Mouse (Mus musculus) limb, embryonic 11.5 days (tissue): Measurements from ENCODE around the gene 2510009E07Rik. TPM values are rescaled to one million over a fixed set of nuclear protein-coding genes. Genes with fewer than 3 reads are reported as not detected.

Source experiments
- ATAC-seq: fragments of 200-750 bp; cut with Nextera tagmentation; 2 replicates; pipeline ENCODE4 v1.8.0; 2017; ENCODE audit warnings: low read depth; ENCODE audit not compliant: insufficient number of reproducible peaks, low FRiP score, low TSS enrichment
- DNase-seq: peaks from one replicate; pipeline ENCODE4 v3.0.0-alpha.2; 2015; ENCODE audit warnings: low spot score
- H3K27ac ChIP-seq: fragments of 300-500 bp; sonication (generic); replicated peaks from 2 replicates; pipeline ENCODE4 v1.5.1; 2014; ENCODE audit warnings: low read depth, mild to moderate bottlenecking, low read length
- H3K27me3 ChIP-seq: fragments of 300-500 bp; sonication (generic); 2 replicates; pipeline ENCODE4 v1.6.1; 2014; ENCODE audit warnings: mild to moderate bottlenecking, low read length, mixed read lengths; ENCODE audit not compliant: control insufficient read depth, insufficient read depth
- H3K36me3 ChIP-seq: fragments of 300-500 bp; sonication (generic); 2 replicates; pipeline ENCODE4 v1.6.1; 2014; ENCODE audit warnings: mild to moderate bottlenecking, low read length, moderate library complexity, mixed read lengths; ENCODE audit not compliant: control insufficient read depth, insufficient read depth
- H3K4me1 ChIP-seq: fragments of 300-500 bp; sonication (generic); 2 replicates; pipeline ENCODE4 v1.6.1; 2014; ENCODE audit warnings: low read length, mixed read lengths; ENCODE audit not compliant: control insufficient read depth, insufficient read depth
- H3K4me2 ChIP-seq: fragments of 300-500 bp; sonication (generic); 2 replicates; pipeline ENCODE4 v1.6.1; 2014; ENCODE audit warnings: low read depth, mild to moderate bottlenecking, moderate library complexity; ENCODE audit not compliant: severe bottlenecking
- H3K4me3 ChIP-seq: fragments of 300-500 bp; sonication (generic); 2 replicates; pipeline ENCODE4 v1.5.1; 2014; ENCODE audit warnings: low read depth, low read length
- H3K9ac ChIP-seq: fragments of 300-500 bp; sonication (generic); 2 replicates; pipeline ENCODE4 v1.6.1; 2014; ENCODE audit warnings: mild to moderate bottlenecking, low read length
- H3K9me3 ChIP-seq: fragments of 300-500 bp; sonication (generic); 2 replicates; pipeline ENCODE4 v1.6.1; 2016; ENCODE audit warnings: low read length; ENCODE audit not compliant: control insufficient read depth
- WGBS: fragments of 180-500 bp; shearing (Covaris S2); extraction: QIAGEN DNeasy Blood & Tissue Kit; methylation state at CpG from one replicate; pipeline ENCODE4 v1.1.7; 2014; 5-methylcytosine and 5-hydroxymethylcytosine counted together
- polyA plus RNA-seq: library from polyadenylated mRNA; unstranded; fragments of >200 nt; fragmentation: Nextera tagmentation; extraction: Ambion mirVana; gene quantifications from 2 replicates; pipeline ENCODE4 v1.2.1, GENCODE M21; 2014

2510009E07Rik gene
- polyA plus RNA-seq, 1 experiment from 2014 or later = 8.2 TPM

GRCm38 (mm10) chr16:21665423-21665986 lies 29.0 kb downstream of the 2510009E07Rik start:
- Histone ChIP-seq H3K27me3 (peaks cover 8% of the 10 kb centered on the region; the same call in 1 of the 2 replicates), H3K4me2 (no peak overlapping the region), H3K9ac (no peak overlapping the region), H3K9me3 (no peaks in the 10 kb centered on the region), H3K4me1 (no peaks in the 10 kb centered on the region), H3K36me3 (no peaks in the 10 kb centered on the region), H3K4me3 (no peak overlapping the region), H3K27ac (no peak overlapping the region)
- 22% methylated on average over 4 of the region's 4 CpGs for WGBS
- DNase-seq (no peak), ATAC-seq (no peak)

- ATAC-seq (no peak), DNase-seq (no peak)
- H3K4me1 ChIP-seq = no peaks in the 10 kb centered on the region
- H3K9ac ChIP-seq = no peak overlapping the region
- H3K9me3 ChIP-seq = no peaks in the 10 kb centered on the region
- no peak overlapping the region for H3K27ac ChIP-seq
- H3K4me2 ChIP-seq = no peak overlapping the region
- WGBS = 23% methylated on average over 18 of the region's 18 CpGs
- no peak overlapping the region for H3K4me3 ChIP-seq
- no peaks in the 10 kb centered on the region for H3K36me3 ChIP-seq
- peaks cover 8% of the 10 kb centered on the region; the same call in 1 of the 2 replicates for H3K27me3 ChIP-seq
Measured at GRCm38 (mm10) chr16:21664633-21665363, 29.7 kb downstream of the 2510009E07Rik start.

GRCm38 (mm10) chr16:21655961-21656360 lies 38.5 kb downstream of the 2510009E07Rik start:
- Histone ChIP-seq H3K27me3 (no peaks in the 10 kb centered on the region), H3K27ac (no peak overlapping the region), H3K4me1 (no peaks in the 10 kb centered on the region), H3K9me3 (no peaks in the 10 kb centered on the region), H3K9ac (no peak overlapping the region), H3K4me2 (no peak overlapping the region), H3K4me3 (no peak overlapping the region), H3K36me3 (no peaks in the 10 kb centered on the region)
- ATAC-seq (no peak), DNase-seq (no peak)
- WGBS = 92% methylated on average over 9 of the region's 9 CpGs

- no peaks in the 10 kb centered on the region for H3K4me1 ChIP-seq
- H3K9me3 ChIP-seq = no peaks in the 10 kb centered on the region
- H3K27ac ChIP-seq = no peak overlapping the region
- ATAC-seq (no peak), DNase-seq (no peak)
- no peaks in the 10 kb centered on the region for H3K27me3 ChIP-seq
- H3K4me3 ChIP-seq = no peak overlapping the region
- WGBS = 56% methylated on average over 6 of the region's 6 CpGs
- H3K4me2 ChIP-seq = no peak overlapping the region
- H3K9ac ChIP-seq = no peak overlapping the region
- no peaks in the 10 kb centered on the region for H3K36me3 ChIP-seq
Measured at GRCm38 (mm10) chr16:21655291-21655690, 39.2 kb downstream of the 2510009E07Rik start.

- no peak for DNase-seq
Measured at GRCm38 (mm10) chr16:21654384-21654783, 40.1 kb downstream of the 2510009E07Rik start.

GRCm38 (mm10) chr16:21653151-21653550 lies 41.3 kb downstream of the 2510009E07Rik start:
- Histone ChIP-seq H3K36me3 (no peaks in the 10 kb centered on the region), H3K4me3 (no peak overlapping the region), H3K27me3 (no peaks in the 10 kb centered on the region), H3K4me1 (no peaks in the 10 kb centered on the region), H3K9me3 (no peaks in the 10 kb centered on the region), H3K4me2 (no peak overlapping the region), H3K9ac (no peak overlapping the region), H3K27ac (no peak overlapping the region)
- ATAC-seq = no peak
- no peak for DNase-seq
- 76% methylated on average over 15 of the region's 15 CpGs for WGBS

More at GRCm38 (mm10) chr16:21654384-21654783, 40.1 kb downstream of the 2510009E07Rik start:
- Histone ChIP-seq H3K4me3 (no peak overlapping the region), H3K36me3 (no peaks in the 10 kb centered on the region), H3K27ac (no peak overlapping the region), H3K9ac (no peak overlapping the region), H3K9me3 (no peaks in the 10 kb centered on the region), H3K27me3 (no peaks in the 10 kb centered on the region), H3K4me1 (no peaks in the 10 kb centered on the region), H3K4me2 (no peak overlapping the region)
- WGBS = 89% methylated on average over 5 of the region's 5 CpGs
- no peak for ATAC-seq

GRCm38 (mm10) chr16:21651161-21651560 lies 43.3 kb downstream of the 2510009E07Rik start:
- no peak for DNase-seq
- no peaks in the 10 kb centered on the region for H3K4me1 ChIP-seq
- no peaks in the 10 kb centered on the region for H3K27me3 ChIP-seq
- H3K4me2 ChIP-seq = no peak overlapping the region
- 86% methylated on average over 4 of the region's 4 CpGs for WGBS
- no peak for ATAC-seq
- no peaks in the 10 kb centered on the region for H3K9me3 ChIP-seq
- H3K27ac ChIP-seq = no peak overlapping the region
- H3K9ac ChIP-seq = no peak overlapping the region
- H3K36me3 ChIP-seq = no peaks in the 10 kb centered on the region
- no peak overlapping the region for H3K4me3 ChIP-seq

- Histone ChIP-seq H3K4me3 (no peak overlapping the region), H3K9me3 (no peaks in the 10 kb centered on the region), H3K27ac (no peak overlapping the region), H3K9ac (no peak overlapping the region), H3K36me3 (no peaks in the 10 kb centered on the region), H3K27me3 (no peaks in the 10 kb centered on the region), H3K4me1 (no peaks in the 10 kb centered on the region), H3K4me2 (no peak overlapping the region)
- ATAC-seq = no peak
- 93% methylated on average over 3 of the region's 3 CpGs for WGBS
- DNase-seq = no peak
Measured at GRCm38 (mm10) chr16:21650289-21650688, 44.2 kb downstream of the 2510009E07Rik start.
